Comparison of ENCODE assay signal across 8 mouse cellular contexts in genomic region chr11:75166193-75166842, GRCm38 (mm10). TPM values are rescaled to one million over a fixed set of nuclear protein-coding genes. Genes with fewer than 3 reads are reported as not detected.
A peak's percentile ranks its signal among the peaks of the same experiment; 100 is the strongest.
DNase-seq lines count a peak whose midpoint lies in the region; ATAC-seq and TF ChIP-seq lines count a peak whose summit lies in the region.

No protein-coding gene starts in this region.

- no peak overlapping the region for H3K27ac ChIP-seq in left cerebral cortex, adult 2 months
- H3K27ac ChIP-seq in embryonic facial prominence, embryonic 11.5 days (replicated peaks; ENCODE audit: low read depth, low read length): no peak overlapping the region
- peak overlapping the region; percentile 71; the same call in 1 of the 2 replicates for H3K27ac ChIP-seq in heart, postnatal 0 days (ENCODE audit: low read depth)
- no peak overlapping the region for H3K27ac ChIP-seq in liver, embryonic 11.5 days (ENCODE audit: low read depth, low read length)

- intact Hi-C loops in left cerebral cortex, adult 2 months (cut with DNase I): no loop called here
- intact Hi-C loops in left cerebral cortex, postnatal 25 days (cut with DNase I): no loop called here

- H3K4me2 ChIP-seq in embryonic facial prominence, embryonic 11.5 days (ENCODE audit: low read depth, low read length): peak overlapping the region; percentile 94
- peak overlapping the region; percentile 89 for H3K4me2 ChIP-seq in heart, postnatal 0 days (ENCODE audit: low read depth, low read length)
- peak overlapping the region; percentile 97 for H3K4me2 ChIP-seq in liver, embryonic 11.5 days

- peak overlapping the region; percentile 69 for H3K9ac ChIP-seq in embryonic facial prominence, embryonic 11.5 days (replicated peaks; ENCODE audit: low read length)
- peak overlapping the region; percentile 55 for H3K9ac ChIP-seq in heart, postnatal 0 days (replicated peaks; ENCODE audit: low read depth, low read length)
- H3K9ac ChIP-seq in liver, embryonic 11.5 days (ENCODE audit: low read depth, low read length): peak overlapping the region; percentile 52

- H3K4me3 ChIP-seq in left cerebral cortex, adult 2 months: peak overlapping the region; percentile 32; the same call in 1 of the 2 replicates
- H3K4me3 ChIP-seq in embryonic facial prominence, embryonic 11.5 days (ENCODE audit: low read depth, low read length): peak overlapping the region; percentile 44
- H3K4me3 ChIP-seq in heart, postnatal 0 days (ENCODE audit: low read depth, low read length): peak overlapping the region; percentile 67
- H3K4me3 ChIP-seq in liver, embryonic 11.5 days (ENCODE audit: low read depth, low read length): peak overlapping the region; percentile 65

- peaks cover 15% of the 10 kb centered on the region for H3K4me1 ChIP-seq in embryonic facial prominence, embryonic 11.5 days (ENCODE audit: control insufficient read depth, insufficient read depth, low read length)
- peaks cover 3% of the 10 kb centered on the region; the same call in 1 of the 2 replicates for H3K4me1 ChIP-seq in heart, postnatal 0 days (ENCODE audit: control insufficient read depth, insufficient read depth)
- peaks cover 53% of the 10 kb centered on the region for H3K4me1 ChIP-seq in liver, embryonic 11.5 days (replicated peaks; ENCODE audit: control insufficient read depth, insufficient read depth, low read length)

- H3K9me3 ChIP-seq in embryonic facial prominence, embryonic 11.5 days (replicated peaks; ENCODE audit: control insufficient read depth, low read length): no peaks in the 10 kb centered on the region
- no peaks in the 10 kb centered on the region for H3K9me3 ChIP-seq in heart, postnatal 0 days (replicated peaks; ENCODE audit: control insufficient read depth, low read length)
- H3K9me3 ChIP-seq in liver, embryonic 11.5 days (ENCODE audit: control insufficient read depth, low read length): no peaks in the 10 kb centered on the region

- TF ChIP-seq CTCF in left cerebral cortex, adult 2 months (IDR thresholded peaks at IDR 0.05): no peak
- no peak for TF ChIP-seq CTCF in heart, postnatal 0 days (IDR thresholded peaks at IDR 0.05; ENCODE audit: low read depth)

- peaks cover 6% of the 10 kb centered on the region for H3K36me3 ChIP-seq in embryonic facial prominence, embryonic 11.5 days (replicated peaks; ENCODE audit: control insufficient read depth, insufficient read depth, low read depth, low read length)
- peaks cover 34% of the 10 kb centered on the region for H3K36me3 ChIP-seq in heart, postnatal 0 days (replicated peaks; ENCODE audit: control insufficient read depth, insufficient read depth, low read length)
- peaks cover 4% of the 10 kb centered on the region; the same call in 1 of the 2 replicates for H3K36me3 ChIP-seq in liver, embryonic 11.5 days (ENCODE audit: control insufficient read depth, insufficient read depth, low read length)

- DNase-seq in left cerebral cortex, adult 2 months (ENCODE audit: extremely low spot score in 1 of 2, low spot score in 2 of 2): peak in 1 of 2 experiments; percentile 17
- DNase-seq in left cerebral cortex, postnatal 25 days (ENCODE audit: low spot score in 2 of 2): no peak
- no peak for DNase-seq in embryonic facial prominence, embryonic 11.5 days (ENCODE audit: low spot score)
- no peak for DNase-seq in heart, postnatal 0 days (ENCODE audit: low spot score)
- peak; percentile 59 for DNase-seq in liver, embryonic 11.5 days (ENCODE audit: low spot score)
- DNase-seq in testis, postnatal 10 days (ENCODE audit: low spot score): peak; percentile 71
- no peak for DNase-seq in frontal cortex, postnatal 10 days (ENCODE audit: low spot score in 2 of 2)
- DNase-seq in cerebellum, adult 11-12 months: no peak

- no peak for ATAC-seq in embryonic facial prominence, embryonic 11.5 days (replicated peaks; ENCODE audit: insufficient number of reproducible peaks, low FRiP score, low TSS enrichment, low read depth)
- no peak for ATAC-seq in heart, postnatal 0 days (ENCODE audit: insufficient read depth, low read depth)
- no peak for ATAC-seq in liver, embryonic 11.5 days (replicated peaks; ENCODE audit: low FRiP score)

- H3K27me3 ChIP-seq in embryonic facial prominence, embryonic 11.5 days (ENCODE audit: control insufficient read depth, insufficient read depth, low read length): peaks cover 73% of the 10 kb centered on the region
- peaks cover 47% of the 10 kb centered on the region for H3K27me3 ChIP-seq in heart, postnatal 0 days (ENCODE audit: control insufficient read depth, insufficient read depth, low read length)
- peaks cover 69% of the 10 kb centered on the region for H3K27me3 ChIP-seq in liver, embryonic 11.5 days (replicated peaks; ENCODE audit: control insufficient read depth, insufficient read depth, low read length)

- 4% methylated on average over 55 of the region's 55 CpGs for WGBS in embryonic facial prominence, embryonic 11.5 days
- WGBS in heart, postnatal 0 days: 10% methylated on average over 55 of the region's 55 CpGs
- 5% methylated on average over 55 of the region's 55 CpGs for WGBS in liver, embryonic 11.5 days

- TF ChIP-seq EP300 in heart, postnatal 0 days (IDR thresholded peaks at IDR 0.05; ENCODE audit: low read depth): no peak

RNA-seq across cellular contexts. Expression of gene Hic1, which starts 3.0 kb away (rescaled TPM):
- total RNA-seq in left cerebral cortex, adult 2 months (2021): 1 to 10 TPM; 3.3 to 3.9 TPM
- 1 to 10 TPM; 3.3 to 3.5 TPM for total RNA-seq in left cerebral cortex, postnatal 25 days (2021)
- polyA plus RNA-seq in embryonic facial prominence, embryonic 11.5 days (2014; fragmentation: Nextera tagmentation; extraction: Ambion mirVana): 3.2 and 3.6 TPM in 2 replicates
- 17.8 and 19.5 TPM in 2 replicates for total RNA-seq in heart, postnatal 0 days (2014; rRNA removed; ENCODE audit: low replicate concordance)
- 4.8 and 6.1 TPM in 2 replicates for polyA plus RNA-seq in heart, postnatal 0 days (2015; fragmentation: Nextera tagmentation; extraction: Ambion mirVana)
- polyA plus RNA-seq in liver, embryonic 11.5 days (2014; fragmentation: Nextera tagmentation; extraction: Ambion mirVana): 2.7 and 3.2 TPM in 2 replicates

RNA-seq across cellular contexts. Expression of gene Ovca2, which starts 12.3 kb away (rescaled TPM):
- 10 to 100 TPM; 12.1 to 12.7 TPM for total RNA-seq in left cerebral cortex, adult 2 months (2021)
- 10 to 100 TPM; 12.4 to 13.9 TPM for total RNA-seq in left cerebral cortex, postnatal 25 days (2021)
- 37.3 and 37.5 TPM in 2 replicates for polyA plus RNA-seq in embryonic facial prominence, embryonic 11.5 days (2014; fragmentation: Nextera tagmentation; extraction: Ambion mirVana)
- 8.9 and 35.2 TPM in 2 replicates for total RNA-seq in heart, postnatal 0 days (2014; rRNA removed; ENCODE audit: low replicate concordance)
- 12.9 and 13.4 TPM in 2 replicates for polyA plus RNA-seq in heart, postnatal 0 days (2015; fragmentation: Nextera tagmentation; extraction: Ambion mirVana)
- 24.9 and 32.1 TPM in 2 replicates for polyA plus RNA-seq in liver, embryonic 11.5 days (2014; fragmentation: Nextera tagmentation; extraction: Ambion mirVana)

RNA-seq across cellular contexts. Expression of gene Dph1, which starts 24.7 kb away (rescaled TPM):
- 10 to 100 TPM; 27.9 to 28.9 TPM for total RNA-seq in left cerebral cortex, adult 2 months (2021)
- total RNA-seq in left cerebral cortex, postnatal 25 days (2021): 10 to 100 TPM; 26.9 to 27.2 TPM
- polyA plus RNA-seq in embryonic facial prominence, embryonic 11.5 days (2014; fragmentation: Nextera tagmentation; extraction: Ambion mirVana): 20.0 and 23.2 TPM in 2 replicates
- 34.4 and 72.1 TPM in 2 replicates for total RNA-seq in heart, postnatal 0 days (2014; rRNA removed; ENCODE audit: low replicate concordance)
- polyA plus RNA-seq in heart, postnatal 0 days (2015; fragmentation: Nextera tagmentation; extraction: Ambion mirVana): 19.3 and 20.2 TPM in 2 replicates
- 30.3 and 34.0 TPM in 2 replicates for polyA plus RNA-seq in liver, embryonic 11.5 days (2014; fragmentation: Nextera tagmentation; extraction: Ambion mirVana)

RNA-seq across cellular contexts. Expression of gene Rtn4rl1, which starts 27.3 kb away (rescaled TPM):
- 10 to 100 TPM; 89.0 to 99.0 TPM for total RNA-seq in left cerebral cortex, adult 2 months (2021)
- total RNA-seq in left cerebral cortex, postnatal 25 days (2021): 10 to 100 TPM; 76.5 to 90.2 TPM
- 2.0 and 2.6 TPM in 2 replicates for polyA plus RNA-seq in embryonic facial prominence, embryonic 11.5 days (2014; fragmentation: Nextera tagmentation; extraction: Ambion mirVana)
- total RNA-seq in heart, postnatal 0 days (2014; rRNA removed; ENCODE audit: low replicate concordance): 6.0 and 19.7 TPM in 2 replicates
- polyA plus RNA-seq in heart, postnatal 0 days (2015; fragmentation: Nextera tagmentation; extraction: Ambion mirVana): 12.2 and 12.8 TPM in 2 replicates
- 1.7 and 2.9 TPM in 2 replicates for polyA plus RNA-seq in liver, embryonic 11.5 days (2014; fragmentation: Nextera tagmentation; extraction: Ambion mirVana)

Comparison
In these comparisons a context has a peak if more than half of its experiments do, and no peak if none do; other contexts are left out.
1. DNase-seq: peak in liver, embryonic 11.5 days (single experiment) and testis, postnatal 10 days (single experiment); none in left cerebral cortex, postnatal 25 days (0 of 2), embryonic facial prominence, embryonic 11.5 days (single experiment), heart, postnatal 0 days (single experiment), frontal cortex, postnatal 10 days (0 of 2) and cerebellum, adult 11-12 months (single experiment).
2. Peak in every context shown above with its lines, with median percentiles within 50 percentile points of each other: H3K4me3 ChIP-seq, H3K4me2 ChIP-seq and H3K9ac ChIP-seq.